Mouse (Mus musculus): Measurements from ENCODE around the gene Ppp2r3a. TPM values are rescaled to one million over a fixed set of nuclear protein-coding genes. Genes with fewer than 3 reads are reported as not detected.

Ppp2r3a gene
- polyA plus RNA-seq, 1 experiment from 2014 or later, result 16.4 TPM

DNA sequence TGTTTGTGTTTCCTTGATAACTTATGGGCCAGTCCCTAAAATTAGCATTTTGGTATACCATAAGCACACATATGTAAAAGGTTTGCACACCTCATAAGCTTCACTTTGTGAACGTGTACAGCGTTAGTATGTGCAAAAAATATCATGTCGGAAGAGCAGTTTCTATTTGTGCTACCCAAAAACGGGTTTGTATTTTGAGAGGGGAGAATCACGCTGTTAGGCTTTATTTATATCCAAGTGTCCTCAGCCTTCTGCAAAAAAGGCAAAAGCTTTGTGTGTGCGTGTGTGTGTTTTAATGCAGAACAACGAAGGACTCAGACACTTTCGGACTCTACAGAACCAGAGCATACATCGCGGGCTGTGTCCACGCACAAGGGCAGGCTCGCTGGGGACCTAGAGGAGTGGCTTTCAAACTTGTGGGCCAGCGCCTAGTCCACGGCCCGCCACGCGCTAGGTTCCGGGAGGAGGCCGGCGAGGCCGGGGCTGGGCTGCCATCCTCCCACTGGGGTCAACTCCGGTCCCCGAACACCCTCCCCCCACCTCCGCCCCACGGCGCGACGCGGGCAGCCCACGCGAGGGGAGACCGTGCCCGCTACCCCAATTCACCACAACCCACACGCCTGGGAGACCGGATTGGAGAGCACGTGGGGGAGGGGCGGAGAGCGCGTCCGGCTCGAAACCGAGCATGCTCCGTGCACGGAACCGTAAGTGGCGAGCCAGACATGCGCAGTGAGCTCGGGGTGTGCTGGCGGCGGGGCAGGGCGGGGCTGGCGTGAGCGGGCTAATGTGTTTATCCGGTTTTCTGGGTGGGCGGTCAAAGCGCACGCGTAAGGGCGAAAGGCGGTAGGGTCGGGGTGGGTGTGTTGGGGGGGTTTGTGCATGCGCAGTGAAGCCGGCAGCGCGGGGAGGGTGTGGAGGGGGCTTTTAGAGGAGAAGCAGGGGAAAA is 178.3 kb downstream of the Ppp2r3a start:
- Histone ChIP-seq H3K36me3 (ENCODE audit: control insufficient read depth, insufficient read depth, low read length) (no peaks in the 10 kb centered on the region), H3K4me2 (ENCODE audit: low read depth) (peak overlapping the region; percentile 73), H3K27ac (ENCODE audit: low read depth, low read length) (peak overlapping the region; percentile 97), H3K4me3 (ENCODE audit: low read depth, low read length) (peak overlapping the region; percentile 97), H3K9me3 (ENCODE audit: control insufficient read depth, low read length) (no peaks in the 10 kb centered on the region), H3K27me3 (ENCODE audit: control insufficient read depth, insufficient read depth, low read length) (no peaks in the 10 kb centered on the region), H3K4me1 (ENCODE audit: control insufficient read depth, insufficient read depth, low read length) (peaks cover 10% of the 10 kb centered on the region), H3K9ac (ENCODE audit: low read length) (peak overlapping the region; percentile 82)
- 3% methylated on average over 55 of the region's 65 CpGs for WGBS
- DNase-seq (ENCODE audit: low spot score) (peak; percentile 99), ATAC-seq (ENCODE audit: insufficient read depth, low FRiP score, low TSS enrichment) (peak; percentile 93)

DNA sequence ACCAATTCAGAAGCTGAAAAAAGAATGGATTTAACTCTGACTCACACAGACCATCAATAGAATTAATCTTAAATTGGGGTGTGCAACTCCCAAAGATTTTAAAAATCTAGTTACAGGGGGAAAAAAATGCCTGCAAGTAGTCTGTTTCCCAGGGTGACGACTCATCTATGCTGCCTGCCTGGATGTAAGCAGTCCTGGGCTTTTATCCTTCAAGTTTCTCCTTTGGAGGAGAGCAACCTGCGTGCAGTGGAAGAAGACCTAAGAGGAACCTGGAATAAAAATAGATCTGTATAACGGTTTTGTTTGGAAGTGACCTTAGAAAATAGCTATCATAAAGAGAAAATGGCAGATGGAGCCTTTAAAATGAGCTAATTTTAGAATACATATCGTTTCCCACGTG is 179.1 kb downstream of the Ppp2r3a start:
- Histone ChIP-seq H3K36me3 (ENCODE audit: control insufficient read depth, insufficient read depth, low read length) (no peaks in the 10 kb centered on the region), H3K4me2 (ENCODE audit: low read depth) (no peak overlapping the region), H3K9me3 (ENCODE audit: control insufficient read depth, low read length) (no peaks in the 10 kb centered on the region), H3K9ac (ENCODE audit: low read length) (no peak overlapping the region), H3K27me3 (ENCODE audit: control insufficient read depth, insufficient read depth, low read length) (no peaks in the 10 kb centered on the region), H3K27ac (ENCODE audit: low read depth, low read length) (no peak overlapping the region), H3K4me3 (ENCODE audit: low read depth, low read length) (no peak overlapping the region), H3K4me1 (ENCODE audit: control insufficient read depth, insufficient read depth, low read length) (peaks cover 5% of the 10 kb centered on the region)
- 56% methylated on average over 5 of the region's 5 CpGs for WGBS
- DNase-seq (ENCODE audit: low spot score) (no peak), ATAC-seq (ENCODE audit: insufficient read depth, low FRiP score, low TSS enrichment) (no peak)

DNA sequence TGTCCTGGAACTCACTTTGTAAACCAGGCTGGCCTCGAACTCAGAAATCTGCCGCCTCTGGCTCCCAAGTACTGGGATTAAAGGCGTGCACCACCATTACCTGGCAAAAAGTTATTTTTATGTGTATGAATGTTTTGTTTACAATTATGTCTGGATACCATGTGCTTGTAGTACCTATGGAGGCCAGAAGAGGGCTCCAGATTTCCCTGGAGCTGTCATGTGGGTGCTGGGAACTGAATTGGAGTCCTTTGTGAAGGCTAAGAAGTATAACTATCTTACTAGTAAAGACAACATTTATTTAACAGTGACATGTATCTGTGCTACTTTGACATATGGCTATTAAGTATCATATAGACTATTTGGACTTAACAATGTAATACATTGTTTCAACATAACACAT is 181.8 kb downstream of the Ppp2r3a start:
- H3K36me3 ChIP-seq (ENCODE audit: control insufficient read depth, insufficient read depth, low read length), result no peaks in the 10 kb centered on the region
- H3K27ac ChIP-seq (ENCODE audit: low read depth, low read length), result no peak overlapping the region
- WGBS, result 91% methylated on average over 3 of the region's 3 CpGs
- H3K4me1 ChIP-seq (ENCODE audit: control insufficient read depth, insufficient read depth, low read length), result no peaks in the 10 kb centered on the region
- no peaks in the 10 kb centered on the region for H3K27me3 ChIP-seq (ENCODE audit: control insufficient read depth, insufficient read depth, low read length)
- no peak for DNase-seq (ENCODE audit: low spot score)
- no peak overlapping the region for H3K4me3 ChIP-seq (ENCODE audit: low read depth, low read length)
- H3K9me3 ChIP-seq (ENCODE audit: control insufficient read depth, low read length), result no peaks in the 10 kb centered on the region
- ATAC-seq (ENCODE audit: insufficient read depth, low FRiP score, low TSS enrichment), result no peak
- H3K4me2 ChIP-seq (ENCODE audit: low read depth), result no peak overlapping the region
- no peak overlapping the region for H3K9ac ChIP-seq (ENCODE audit: low read length)

DNA sequence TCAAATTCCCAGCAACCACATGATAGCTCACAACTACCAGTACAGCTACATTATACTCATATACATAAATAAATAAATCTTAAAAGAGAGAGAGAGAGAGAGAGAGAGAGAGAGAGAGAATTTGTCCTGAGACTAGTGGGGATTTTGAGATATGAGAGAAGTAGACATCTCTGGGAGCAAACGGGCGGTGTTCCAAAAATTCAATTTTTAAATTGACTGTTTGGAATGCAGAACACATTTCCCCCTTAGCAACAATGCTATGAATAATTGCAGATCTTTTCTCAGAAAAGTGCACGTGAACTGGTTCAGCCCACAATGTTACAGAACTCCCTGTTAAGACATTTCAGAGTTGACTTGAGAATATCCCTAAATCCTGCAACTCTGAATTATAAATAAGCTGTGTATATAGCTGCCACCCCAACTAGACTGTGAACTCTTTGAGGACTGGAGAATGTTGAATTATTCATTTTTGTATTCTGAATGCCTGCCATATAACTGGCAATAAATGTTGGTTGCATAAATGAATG is 186.5 kb downstream of the Ppp2r3a start:
- Histone ChIP-seq H3K4me1 (ENCODE audit: control insufficient read depth, insufficient read depth, low read length) (no peaks in the 10 kb centered on the region), H3K9ac (ENCODE audit: low read length) (no peak overlapping the region), H3K36me3 (ENCODE audit: control insufficient read depth, insufficient read depth, low read length) (no peaks in the 10 kb centered on the region), H3K4me3 (ENCODE audit: low read depth, low read length) (no peak overlapping the region), H3K9me3 (ENCODE audit: control insufficient read depth, low read length) (no peaks in the 10 kb centered on the region), H3K27ac (ENCODE audit: low read depth, low read length) (no peak overlapping the region), H3K4me2 (ENCODE audit: low read depth) (no peak overlapping the region), H3K27me3 (ENCODE audit: control insufficient read depth, insufficient read depth, low read length) (no peaks in the 10 kb centered on the region)
- no peak for DNase-seq (ENCODE audit: low spot score)
- no peak for ATAC-seq (ENCODE audit: insufficient read depth, low FRiP score, low TSS enrichment)
- 89% methylated on average over 3 of the region's 3 CpGs for WGBS

DNA sequence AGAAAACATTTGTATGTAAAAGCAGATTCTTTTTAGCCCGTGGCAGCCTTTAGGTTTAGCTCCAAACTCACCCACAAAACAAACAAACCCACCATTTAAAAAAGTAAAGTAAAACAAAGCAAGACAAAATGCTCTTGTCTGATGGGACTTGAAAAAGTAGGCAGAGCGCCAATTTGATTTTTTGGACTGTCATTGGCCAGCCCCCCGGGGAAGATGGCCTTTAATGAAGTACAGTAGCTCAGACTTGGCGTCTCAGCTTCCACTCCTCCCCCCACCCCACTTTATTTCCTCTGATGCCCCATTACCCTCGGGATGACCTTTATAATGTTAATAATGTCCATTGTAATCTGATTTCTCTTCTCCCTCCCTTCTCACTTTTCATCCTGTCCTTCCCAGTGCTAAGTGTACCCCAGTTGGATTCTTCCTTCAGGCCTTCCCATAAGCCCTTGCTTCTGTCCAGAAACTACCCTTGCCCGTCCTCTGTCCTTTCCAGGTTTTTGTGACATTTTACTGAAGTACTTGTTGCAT is 189.3 kb downstream of the Ppp2r3a start:
- H3K4me1 ChIP-seq (ENCODE audit: control insufficient read depth, insufficient read depth, low read length), result no peaks in the 10 kb centered on the region
- 60% methylated on average over 6 of the region's 6 CpGs for WGBS
- H3K4me3 ChIP-seq (ENCODE audit: low read depth, low read length), result no peak overlapping the region
- H3K36me3 ChIP-seq (ENCODE audit: control insufficient read depth, insufficient read depth, low read length), result no peaks in the 10 kb centered on the region
- H3K4me2 ChIP-seq (ENCODE audit: low read depth), result no peak overlapping the region
- no peak for ATAC-seq (ENCODE audit: insufficient read depth, low FRiP score, low TSS enrichment)
- H3K27ac ChIP-seq (ENCODE audit: low read depth, low read length), result no peak overlapping the region
- no peak for DNase-seq (ENCODE audit: low spot score)
- no peak overlapping the region for H3K9ac ChIP-seq (ENCODE audit: low read length)
- H3K9me3 ChIP-seq (ENCODE audit: control insufficient read depth, low read length), result no peaks in the 10 kb centered on the region
- no peaks in the 10 kb centered on the region for H3K27me3 ChIP-seq (ENCODE audit: control insufficient read depth, insufficient read depth, low read length)

DNA sequence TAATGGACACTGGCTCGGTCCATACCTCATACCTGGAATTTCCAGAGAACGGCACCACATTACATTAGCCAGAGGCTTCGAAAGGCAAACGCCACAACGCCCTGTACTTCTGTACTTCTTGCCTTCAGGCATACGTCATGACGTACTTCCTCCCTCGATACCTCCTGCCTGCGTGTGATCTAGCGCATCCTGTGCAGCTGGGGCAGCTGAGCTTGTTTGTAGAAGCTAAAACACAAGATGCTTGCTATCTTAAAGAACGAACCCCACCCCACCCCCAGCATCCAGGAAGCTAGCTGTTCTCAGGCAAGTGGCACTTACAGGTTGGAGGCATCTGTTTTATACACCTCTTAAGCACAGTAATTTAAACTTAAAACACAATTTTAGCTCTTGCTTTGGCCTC is 190.6 kb downstream of the Ppp2r3a start:
- Histone ChIP-seq H3K27me3 (ENCODE audit: control insufficient read depth, insufficient read depth, low read length) (no peaks in the 10 kb centered on the region), H3K36me3 (ENCODE audit: control insufficient read depth, insufficient read depth, low read length) (no peaks in the 10 kb centered on the region), H3K9me3 (ENCODE audit: control insufficient read depth, low read length) (no peaks in the 10 kb centered on the region), H3K9ac (ENCODE audit: low read length) (no peak overlapping the region), H3K4me2 (ENCODE audit: low read depth) (no peak overlapping the region), H3K4me3 (ENCODE audit: low read depth, low read length) (no peak overlapping the region), H3K4me1 (ENCODE audit: control insufficient read depth, insufficient read depth, low read length) (no peaks in the 10 kb centered on the region), H3K27ac (ENCODE audit: low read depth, low read length) (no peak overlapping the region)
- DNase-seq (ENCODE audit: low spot score), result no peak
- no peak for ATAC-seq (ENCODE audit: insufficient read depth, low FRiP score, low TSS enrichment)
- 79% methylated on average over 11 of the region's 11 CpGs for WGBS

DNA sequence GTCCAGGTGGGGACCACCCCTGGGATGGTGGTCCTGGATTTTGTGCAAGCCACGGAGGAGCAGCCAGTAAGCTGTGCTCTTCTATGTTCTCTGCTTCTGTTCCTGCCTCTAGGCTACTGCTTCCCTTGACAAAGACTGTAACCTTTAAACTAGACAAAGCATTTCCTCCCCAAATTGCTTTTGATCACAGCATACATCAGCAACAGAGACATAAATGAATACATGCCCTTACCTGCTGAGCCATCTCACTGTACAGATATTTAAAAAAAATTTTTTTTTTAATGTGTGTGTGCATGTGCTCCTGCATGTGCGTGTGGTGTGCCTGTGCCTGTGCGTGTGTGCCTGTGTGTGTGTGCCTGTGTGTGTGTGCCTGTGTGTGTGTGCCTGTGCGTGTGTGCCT is 194.4 kb downstream of the Ppp2r3a start:
- 98% methylated on average over 4 of the region's 4 CpGs for WGBS
- no peak for ATAC-seq (ENCODE audit: insufficient read depth, low FRiP score, low TSS enrichment)
- DNase-seq (ENCODE audit: low spot score), result no peak
- Histone ChIP-seq H3K36me3 (ENCODE audit: control insufficient read depth, insufficient read depth, low read length) (no peaks in the 10 kb centered on the region), H3K27ac (ENCODE audit: low read depth, low read length) (no peak overlapping the region), H3K9me3 (ENCODE audit: control insufficient read depth, low read length) (no peaks in the 10 kb centered on the region), H3K4me2 (ENCODE audit: low read depth) (no peak overlapping the region), H3K4me3 (ENCODE audit: low read depth, low read length) (no peak overlapping the region), H3K9ac (ENCODE audit: low read length) (no peak overlapping the region), H3K4me1 (ENCODE audit: control insufficient read depth, insufficient read depth, low read length) (no peaks in the 10 kb centered on the region), H3K27me3 (ENCODE audit: control insufficient read depth, insufficient read depth, low read length) (no peaks in the 10 kb centered on the region)
